Mouse (Mus musculus): ENCODE measurements at regions not wholly inside any gene's neighbourhood (a gene's known extent, or its start where the extent isn't known, plus 50 kb on each side); places are given as distances from the start of the nearest gene placed in this dataset.
A peak's percentile ranks its signal among the peaks of the same experiment; 100 is the strongest.
"Not testable (repeated sequence)": the region's sequence is repeated elsewhere in the genome, so short reads cannot be mapped to it uniquely, and the experiment has no call there.

- not testable (repeated sequence) for H3K4me3 ChIP-seq (ENCODE audit: insufficient read depth, low read depth, low read length); H3K27ac ChIP-seq (ENCODE audit: insufficient read depth, low read depth, low read length); H3K4me1 ChIP-seq (ENCODE audit: control insufficient read depth, insufficient read depth, low read length)
- whole genome bisulfite sequencing, result 94% methylated on average over 12 of the region's 14 CpGs
Measured at GRCm38 (mm10) chr11:41090391-41090900, 335.3 kb upstream of the Ccng1 start.

- H3K27ac ChIP-seq (ENCODE audit: insufficient read depth, low read depth, low read length), result no peak overlapping the region
- TF ChIP-seq CTCF (IDR thresholded peaks at IDR 0.05; ENCODE audit: insufficient read depth, low read depth, low read length), result no peak
- TF ChIP-seq POLR2A (IDR thresholded peaks at IDR 0.05; ENCODE audit: insufficient read depth, low read depth, low read length), result no peak
- no peaks in the 10 kb centered on the region for H3K4me1 ChIP-seq (ENCODE audit: control insufficient read depth, insufficient read depth, low read length)
- WGBS, result 87% methylated on average over 3 of the region's 3 CpGs
- no peak overlapping the region for H3K4me3 ChIP-seq (ENCODE audit: insufficient read depth, low read depth, low read length)
Measured at GRCm38 (mm10) chr11:41063570-41063969, 308.5 kb upstream of the Ccng1 start.

GRCm38 (mm10) chr11:41057796-41058195 is 302.7 kb upstream of the Ccng1 start:
- Histone ChIP-seq H3K27ac (ENCODE audit: insufficient read depth, low read depth, low read length) (no peak overlapping the region), H3K4me1 (ENCODE audit: control insufficient read depth, insufficient read depth, low read length) (no peaks in the 10 kb centered on the region), H3K4me3 (ENCODE audit: insufficient read depth, low read depth, low read length) (no peak overlapping the region)
- 71% methylated on average over 3 of the region's 3 CpGs for WGBS
- TF ChIP-seq POLR2A (IDR thresholded peaks at IDR 0.05; ENCODE audit: insufficient read depth, low read depth, low read length) (no peak), CTCF (IDR thresholded peaks at IDR 0.05; ENCODE audit: insufficient read depth, low read depth, low read length) (no peak)

GRCm38 (mm10) chr11:41030018-41030417 is 274.9 kb upstream of the Ccng1 start:
- no peak overlapping the region for H3K27ac ChIP-seq (ENCODE audit: insufficient read depth, low read depth, low read length)
- H3K4me3 ChIP-seq (ENCODE audit: insufficient read depth, low read depth, low read length), result no peak overlapping the region
- no peaks in the 10 kb centered on the region for H3K4me1 ChIP-seq (ENCODE audit: control insufficient read depth, insufficient read depth, low read length)
- WGBS, result 93% methylated on average over 2 of the region's 2 CpGs
- TF ChIP-seq CTCF (IDR thresholded peaks at IDR 0.05; ENCODE audit: insufficient read depth, low read depth, low read length) (no peak), POLR2A (IDR thresholded peaks at IDR 0.05; ENCODE audit: insufficient read depth, low read depth, low read length) (no peak)

- Histone ChIP-seq H3K4me1 (ENCODE audit: control insufficient read depth, insufficient read depth, low read length) (no peaks in the 10 kb centered on the region), H3K4me3 (ENCODE audit: insufficient read depth, low read depth, low read length) (no peak overlapping the region), H3K27ac (ENCODE audit: insufficient read depth, low read depth, low read length) (no peak overlapping the region)
- 57% methylated on average over 3 of the region's 3 CpGs for WGBS
- TF ChIP-seq POLR2A (IDR thresholded peaks at IDR 0.05; ENCODE audit: insufficient read depth, low read depth, low read length) (no peak), CTCF (IDR thresholded peaks at IDR 0.05; ENCODE audit: insufficient read depth, low read depth, low read length) (no peak)
Measured at GRCm38 (mm10) chr11:41010096-41010495, 255.0 kb upstream of the Ccng1 start.

- no peak overlapping the region for H3K27ac ChIP-seq (ENCODE audit: insufficient read depth, low read depth, low read length)
- no peaks in the 10 kb centered on the region for H3K4me1 ChIP-seq (ENCODE audit: control insufficient read depth, insufficient read depth, low read length)
- 72% methylated on average over 2 of the region's 2 CpGs for WGBS
- TF ChIP-seq CTCF (IDR thresholded peaks at IDR 0.05; ENCODE audit: insufficient read depth, low read depth, low read length), result no peak
- H3K4me3 ChIP-seq (ENCODE audit: insufficient read depth, low read depth, low read length), result no peak overlapping the region
Measured at GRCm38 (mm10) chr11:40972806-40973205, 217.7 kb upstream of the Ccng1 start.

- H3K27ac ChIP-seq (ENCODE audit: insufficient read depth, low read depth, low read length), result no peak overlapping the region
- peak overlapping the region; percentile 42 for H3K4me3 ChIP-seq (ENCODE audit: insufficient read depth, low read depth, low read length)
- 2% methylated on average over 12 of the region's 12 CpGs for WGBS
- no peaks in the 10 kb centered on the region for H3K4me1 ChIP-seq (ENCODE audit: control insufficient read depth, insufficient read depth, low read length)
- no peak for TF ChIP-seq POLR2A (IDR thresholded peaks at IDR 0.05; ENCODE audit: insufficient read depth, low read depth, low read length)
- peak; percentile 73 for TF ChIP-seq CTCF (IDR thresholded peaks at IDR 0.05; ENCODE audit: insufficient read depth, low read depth, low read length)
Measured at GRCm38 (mm10) chr11:40927168-40927567, 172.1 kb upstream of the Ccng1 start.

GRCm38 (mm10) chr11:40891485-40891884 is 136.4 kb upstream of the Ccng1 start:
- Histone ChIP-seq H3K27ac (ENCODE audit: insufficient read depth, low read depth, low read length) (no peak overlapping the region), H3K4me3 (ENCODE audit: insufficient read depth, low read depth, low read length) (no peak overlapping the region), H3K4me1 (ENCODE audit: control insufficient read depth, insufficient read depth, low read length) (no peaks in the 10 kb centered on the region)
- 80% methylated on average over 1 of the region's 1 CpGs for WGBS
- TF ChIP-seq CTCF (IDR thresholded peaks at IDR 0.05; ENCODE audit: insufficient read depth, low read depth, low read length) (no peak), POLR2A (IDR thresholded peaks at IDR 0.05; ENCODE audit: insufficient read depth, low read depth, low read length) (no peak)

- TF ChIP-seq POLR2A (IDR thresholded peaks at IDR 0.05; ENCODE audit: insufficient read depth, low read depth, low read length) (no peak), CTCF (IDR thresholded peaks at IDR 0.05; ENCODE audit: insufficient read depth, low read depth, low read length) (no peak)
- WGBS, result 56% methylated on average over 5 of the region's 5 CpGs
- H3K4me1 ChIP-seq (ENCODE audit: control insufficient read depth, insufficient read depth, low read length), result no peaks in the 10 kb centered on the region
- no peak overlapping the region for H3K27ac ChIP-seq (ENCODE audit: insufficient read depth, low read depth, low read length)
- H3K4me3 ChIP-seq (ENCODE audit: insufficient read depth, low read depth, low read length), result no peak overlapping the region
Measured at GRCm38 (mm10) chr11:40884509-40884908, 129.4 kb upstream of the Ccng1 start.

GRCm38 (mm10) chr11:40879589-40879988 is 124.5 kb upstream of the Ccng1 start:
- Histone ChIP-seq H3K4me3 (ENCODE audit: insufficient read depth, low read depth, low read length) (no peak overlapping the region), H3K27ac (ENCODE audit: insufficient read depth, low read depth, low read length) (no peak overlapping the region), H3K4me1 (ENCODE audit: control insufficient read depth, insufficient read depth, low read length) (no peaks in the 10 kb centered on the region)
- TF ChIP-seq POLR2A (IDR thresholded peaks at IDR 0.05; ENCODE audit: insufficient read depth, low read depth, low read length) (no peak), CTCF (IDR thresholded peaks at IDR 0.05; ENCODE audit: insufficient read depth, low read depth, low read length) (no peak)
- 86% methylated on average over 5 of the region's 5 CpGs for WGBS

Measured in olfactory bulb, adult 2 months (tissue).